Mouse (Mus musculus) erythroblast, embryonic 14.5 days (primary cell): ENCODE data around the gene Smpd1. TPM values are rescaled to one million over a fixed set of nuclear protein-coding genes. Genes with fewer than 3 reads are reported as not detected.

Experiments
- H3K27me3 ChIP-seq: 2 replicates; pipeline ENCODE4 v1.6.1; 2012; ENCODE audit warnings: inconsistent platforms; ENCODE audit not compliant: control insufficient read depth
- H3K36me3 ChIP-seq: 2 replicates; pipeline ENCODE4 v1.6.1; 2012; ENCODE audit warnings: mild to moderate bottlenecking, inconsistent platforms; ENCODE audit not compliant: control insufficient read depth
- H3K4me1 ChIP-seq: 2 replicates; pipeline ENCODE4 v1.6.1; 2012; ENCODE audit warnings: inconsistent platforms; ENCODE audit not compliant: control insufficient read depth
- H3K4me3 ChIP-seq: replicated peaks from 2 replicates; pipeline ENCODE3; 2012; ENCODE audit warnings: moderate library complexity, mild to moderate bottlenecking, inconsistent platforms
- H3K9me3 ChIP-seq: 2 replicates; pipeline ENCODE4 v1.6.1; 2012; ENCODE audit warnings: low read length, inconsistent platforms, mixed read lengths; ENCODE audit not compliant: control insufficient read depth
- GATA1 ChIP-seq: IDR thresholded peaks from 2 replicates; pipeline ENCODE4 v1.6.1; 2012; ENCODE audit warnings: low read length, inconsistent platforms, mixed read lengths
- TAL1 ChIP-seq: IDR thresholded peaks from 3 replicates; pipeline ENCODE4 v1.6.1; 2012; ENCODE audit warnings: low read length, inconsistent platforms, mixed read lengths
- polyA plus RNA-seq: library from polyadenylated mRNA; stranded (reverse); fragments of >175 nt; gene quantifications from 2 replicates; pipeline ENCODE4 v1.2.3, GENCODE M21; 2012

Smpd1 gene
- polyA plus RNA-seq, 1 experiment: 2.8 TPM

- Histone ChIP-seq H3K27me3 (peaks cover 4% of the 10 kb centered on the region; the same call in 1 of the 2 replicates), H3K9me3 (no peaks in the 10 kb centered on the region), H3K4me1 (no peaks in the 10 kb centered on the region), H3K36me3 (no peaks in the 10 kb centered on the region), H3K4me3 (no peak overlapping the region)
- no peak for TF ChIP-seq TAL1
- no peak for TF ChIP-seq GATA1
Measured at GRCm38 (mm10) chr7:105570756-105571155, 16.6 kb downstream of the Smpd1 start.

- no peaks in the 10 kb centered on the region for H3K4me1 ChIP-seq
- TF ChIP-seq TAL1 (no peak), GATA1 (no peak)
- H3K36me3 ChIP-seq: no peaks in the 10 kb centered on the region
- no peak overlapping the region for H3K4me3 ChIP-seq
- H3K9me3 ChIP-seq: no peaks in the 10 kb centered on the region
- H3K27me3 ChIP-seq: peaks cover 4% of the 10 kb centered on the region; the same call in 1 of the 2 replicates
Measured at GRCm38 (mm10) chr7:105572949-105573348, 18.8 kb downstream of the Smpd1 start.

GRCm38 (mm10) chr7:105574537-105574936, 20.4 kb downstream of the Smpd1 start:
- no peaks in the 10 kb centered on the region for H3K4me1 ChIP-seq
- H3K27me3 ChIP-seq: peaks cover 3% of the 10 kb centered on the region
- H3K4me3 ChIP-seq: no peak overlapping the region
- no peaks in the 10 kb centered on the region for H3K9me3 ChIP-seq
- TF ChIP-seq TAL1 (no peak), GATA1 (no peak)
- no peaks in the 10 kb centered on the region for H3K36me3 ChIP-seq

- no peak overlapping the region for H3K4me3 ChIP-seq
- H3K9me3 ChIP-seq: no peaks in the 10 kb centered on the region
- H3K36me3 ChIP-seq: no peaks in the 10 kb centered on the region
- TF ChIP-seq GATA1: no peak
- TF ChIP-seq TAL1: no peak
- peaks cover 7% of the 10 kb centered on the region for H3K4me1 ChIP-seq
- peaks cover 20% of the 10 kb centered on the region for H3K27me3 ChIP-seq
Measured at GRCm38 (mm10) chr7:105576166-105576748, 22.1 kb downstream of the Smpd1 start.

GRCm38 (mm10) chr7:105577377-105577871, 23.3 kb downstream of the Smpd1 start:
- Histone ChIP-seq H3K36me3 (no peaks in the 10 kb centered on the region), H3K4me3 (no peak overlapping the region), H3K9me3 (no peaks in the 10 kb centered on the region), H3K4me1 (peaks cover 9% of the 10 kb centered on the region), H3K27me3 (peaks cover 30% of the 10 kb centered on the region)
- TF ChIP-seq TAL1 (no peak), GATA1 (no peak)

GRCm38 (mm10) chr7:105578481-105578880, 24.3 kb downstream of the Smpd1 start:
- H3K36me3 ChIP-seq: no peaks in the 10 kb centered on the region
- H3K9me3 ChIP-seq: no peaks in the 10 kb centered on the region
- H3K4me3 ChIP-seq: no peak overlapping the region
- TF ChIP-seq TAL1 (no peak), GATA1 (no peak)
- peaks cover 9% of the 10 kb centered on the region for H3K4me1 ChIP-seq
- H3K27me3 ChIP-seq: peaks cover 34% of the 10 kb centered on the region

GRCm38 (mm10) chr7:105580627-105581089, 26.5 kb downstream of the Smpd1 start:
- Histone ChIP-seq H3K36me3 (no peaks in the 10 kb centered on the region), H3K4me3 (peak overlapping the region; percentile 63), H3K4me1 (peaks cover 9% of the 10 kb centered on the region), H3K9me3 (no peaks in the 10 kb centered on the region), H3K27me3 (peaks cover 34% of the 10 kb centered on the region)
- TF ChIP-seq GATA1 (no peak), TAL1 (no peak)

GRCm38 (mm10) chr7:105581094-105581703, 27.0 kb downstream of the Smpd1 start, which contains the start of gene Apbb1:
TSS of gene Apbb1 (minus strand) at chr7:105581653.
- no peaks in the 10 kb centered on the region for H3K36me3 ChIP-seq
- peaks cover 34% of the 10 kb centered on the region for H3K27me3 ChIP-seq
- TF ChIP-seq GATA1: no peak
- TF ChIP-seq TAL1: no peak
- H3K4me3 ChIP-seq: peak within 1 kb of the TSS; percentile 63
- no peaks in the 10 kb centered on the region for H3K9me3 ChIP-seq
- H3K4me1 ChIP-seq: peaks cover 9% of the 10 kb centered on the region

GRCm38 (mm10) chr7:105581959-105582358, 27.8 kb downstream of the Smpd1 start:
- no peak overlapping the region for H3K4me3 ChIP-seq
- no peaks in the 10 kb centered on the region for H3K36me3 ChIP-seq
- peaks cover 34% of the 10 kb centered on the region for H3K27me3 ChIP-seq

More at GRCm38 (mm10) chr7:105581959-105582358, 27.8 kb downstream of the Smpd1 start:
- Histone ChIP-seq H3K4me1 (peaks cover 9% of the 10 kb centered on the region), H3K9me3 (no peaks in the 10 kb centered on the region)
- TF ChIP-seq GATA1: no peak
- no peak for TF ChIP-seq TAL1
